Mouse (Mus musculus): ENCODE measurements at regions not wholly inside any gene's neighbourhood (a gene's known extent, or its start where the extent isn't known, plus 50 kb on each side); places are given as distances from the start of the nearest gene placed in this dataset.

DNA sequence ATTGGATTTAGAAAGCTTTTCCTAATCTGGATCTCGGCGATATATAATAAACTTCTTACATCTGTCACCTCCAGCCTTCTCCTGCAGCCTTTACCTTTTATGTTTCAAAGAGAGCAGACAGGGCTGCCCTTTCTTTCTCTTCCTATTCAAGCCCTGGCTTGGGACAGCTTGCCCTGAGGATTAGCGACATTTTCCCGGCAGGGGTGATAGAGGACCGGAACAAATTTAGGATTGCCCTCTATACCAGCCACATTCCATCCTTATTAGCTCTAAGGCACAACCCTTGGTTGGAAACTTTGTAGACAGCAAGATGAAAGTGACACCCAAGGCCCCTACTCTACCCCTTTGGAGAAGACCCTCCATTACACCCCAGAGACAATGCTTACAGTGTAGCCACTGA is 360.8 kb downstream of the Vps13c start:
- TF ChIP-seq CTCF (IDR thresholded peaks at IDR 0.05; ENCODE audit: extremely low read depth, insufficient read length, insufficient replicate concordance, low read depth, low read length) (no peak), POLR2A (IDR thresholded peaks at IDR 0.05; ENCODE audit: low read depth, low read length) (no peak)

Data from small intestine, adult 2 months (tissue).